Mouse (Mus musculus) left cerebral cortex, postnatal 10 days (tissue): ENCODE results near the gene Mast4. TPM values are rescaled to one million over a fixed set of nuclear protein-coding genes. Genes with fewer than 3 reads are reported as not detected.

Experiments
- DNase-seq, 2 experiments: peaks; one replicate each; pipeline ENCODE4 v3.0.0; 2021 to 2022; ENCODE audit warnings: low spot score in 2 of 2, mixed read lengths in 1 of 2; ENCODE audit errors: extremely low spot score in 1 of 2
- intact Hi-C: fragments of 180-260 bp; cut with DNase I; formaldehyde crosslinking; loops from one replicate; pipeline ENCODE4 v1.15.1; 2025
- total RNA-seq, 2 experiments: library from RNA; stranded (reverse); gene quantifications; 2 replicates each; pipeline ENCODE4 v1.2.3; 2021

The Mast4 gene
- total RNA-seq, 2 experiments from 2014 or later, result 32.6 to 35.0 TPM

DNA sequence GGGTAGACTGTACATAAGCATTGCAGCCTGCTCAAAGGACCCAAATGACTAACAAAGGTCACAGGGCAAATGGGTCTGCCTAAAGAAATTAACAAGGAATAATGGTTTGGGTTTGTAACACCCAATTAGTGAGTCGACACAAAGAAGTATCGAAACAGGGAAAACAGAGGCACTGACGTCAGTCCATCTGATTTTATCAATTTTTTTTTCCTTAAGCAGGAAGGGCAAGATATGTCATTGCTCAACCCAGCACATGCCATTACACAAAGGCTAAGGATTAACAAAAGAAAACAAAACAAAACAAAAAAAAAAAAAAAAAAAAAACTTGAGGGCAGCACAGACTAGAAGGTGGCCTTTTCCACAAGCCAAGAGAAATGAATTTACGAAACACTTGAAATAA lies 487.8 kb downstream of the Mast4 start:
- DNase-seq, result no peak
- intact Hi-C loops, result no loop called here

DNA sequence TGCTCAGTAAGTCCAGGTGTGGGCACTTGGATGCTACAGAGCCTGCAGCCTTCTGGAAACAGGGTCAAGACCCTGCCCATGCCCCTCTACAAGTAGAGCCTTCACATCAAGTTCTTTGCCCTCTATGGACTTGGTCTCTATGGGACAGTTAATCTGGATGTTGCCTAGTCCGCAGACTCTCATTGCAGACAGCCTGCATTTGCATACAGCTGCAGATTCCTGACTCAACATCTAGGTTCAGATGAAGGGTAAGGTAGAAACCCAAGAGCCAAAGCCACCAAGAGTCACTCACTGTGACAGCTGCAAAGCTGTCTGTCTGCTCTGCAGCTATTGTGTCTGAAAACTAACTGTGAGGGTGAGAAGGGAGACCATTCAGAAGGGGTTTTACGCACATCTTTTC lies 491.6 kb downstream of the Mast4 start:
- no peak for DNase-seq
- intact Hi-C loops, result no loop called here

DNA sequence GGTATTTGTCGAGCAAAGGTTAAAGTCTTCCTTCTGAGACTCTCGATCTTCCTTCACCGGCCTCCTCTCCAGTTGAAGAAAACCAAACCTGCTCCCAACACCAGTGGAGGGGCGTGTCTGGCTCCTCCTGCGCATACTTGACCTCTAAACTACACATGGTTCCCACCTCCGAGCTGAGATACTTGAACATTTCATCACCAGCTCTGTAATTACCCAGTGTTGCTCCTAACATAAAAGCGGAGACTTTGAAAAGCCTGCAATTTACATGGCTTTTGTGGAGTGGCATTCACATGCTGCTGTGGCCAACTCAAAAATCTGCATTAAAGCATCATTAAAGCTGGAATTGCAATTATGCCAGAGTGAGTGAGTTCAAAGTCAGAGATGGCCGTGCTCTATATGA lies 492.1 kb downstream of the Mast4 start:
- intact Hi-C loops, result no loop called here

DNA sequence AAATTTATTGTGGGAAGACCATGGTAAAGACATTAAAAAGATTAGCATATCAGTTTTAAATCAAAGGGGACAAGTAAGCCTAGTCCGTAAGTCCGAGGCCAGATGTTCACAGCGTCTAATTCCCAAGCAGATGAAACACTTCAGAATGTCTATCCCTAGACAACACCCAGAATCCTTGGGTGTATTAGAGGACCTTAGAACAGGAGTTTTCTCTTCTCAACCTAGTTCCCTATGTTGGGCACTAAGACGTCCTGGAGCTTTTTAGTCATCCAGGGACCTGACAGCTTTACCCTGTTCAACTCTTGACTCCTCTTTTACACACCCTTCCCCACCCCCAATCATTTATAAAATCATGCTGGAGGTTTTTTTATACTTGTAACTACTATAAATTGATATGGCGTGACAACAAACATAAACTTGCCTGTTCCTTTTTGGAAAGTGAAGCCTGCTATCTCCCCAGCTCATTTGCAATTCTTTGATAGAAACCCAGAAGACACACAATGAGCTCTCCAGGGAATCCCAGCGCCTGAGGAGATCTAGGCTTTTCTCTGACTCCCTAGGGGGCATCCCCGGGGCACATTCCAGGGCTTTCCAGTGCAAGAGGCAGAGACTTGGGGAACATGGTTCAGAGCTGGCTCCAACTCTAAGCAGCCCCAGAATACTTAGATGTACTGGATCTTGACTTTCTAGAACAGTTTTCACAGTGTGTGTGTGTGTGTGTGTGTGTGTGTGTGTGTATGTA lies 494.4 kb downstream of the Mast4 start:
- DNase-seq, result peak in 1 of 2 experiments; percentile 41
- intact Hi-C loops, result no loop called here

More for the DNA sequence above, 492.1 kb downstream of the Mast4 start:
- DNase-seq, result no peak

DNA sequence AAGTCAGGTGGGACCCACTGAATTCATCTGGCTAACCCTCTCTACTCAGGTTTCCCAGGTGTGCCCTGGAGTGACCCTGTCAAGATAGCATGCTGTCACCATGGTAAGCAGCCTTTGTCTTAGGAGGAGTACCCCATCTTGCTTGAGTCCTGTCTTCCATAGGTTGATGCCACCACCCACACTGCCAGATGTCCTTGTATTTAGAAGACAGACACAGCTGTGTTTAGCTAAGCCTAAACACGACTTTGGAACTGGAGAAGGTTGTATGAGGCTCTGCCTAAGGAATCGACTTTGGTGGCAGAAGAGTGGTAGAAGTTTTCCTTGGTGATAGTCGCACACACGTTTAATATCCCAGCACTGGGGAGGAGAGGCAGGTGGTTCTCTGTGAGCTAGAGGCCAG lies 496.9 kb downstream of the Mast4 start:
- no peak for DNase-seq
- intact Hi-C loops, result no loop called here

DNA sequence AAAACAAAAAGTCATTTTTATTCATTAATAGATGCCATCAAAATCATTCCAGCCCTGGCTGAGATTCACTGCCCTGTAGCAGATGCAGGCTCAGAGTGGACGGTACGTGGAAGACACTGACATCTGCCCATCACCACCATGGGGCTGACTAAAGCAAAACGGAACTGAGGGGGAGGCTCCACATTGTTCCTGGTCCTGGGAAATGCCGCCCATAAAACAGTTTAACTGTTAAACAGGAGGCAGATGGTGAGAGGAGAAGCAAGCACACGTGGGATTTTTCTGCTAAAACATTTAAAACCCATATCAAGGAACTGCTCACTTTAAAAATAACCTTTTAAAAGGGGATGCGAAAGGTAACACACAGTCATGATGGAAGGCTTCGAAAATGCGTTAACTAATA lies 499.0 kb downstream of the Mast4 start:
- intact Hi-C loops, result no loop called here
- no peak for DNase-seq

DNA sequence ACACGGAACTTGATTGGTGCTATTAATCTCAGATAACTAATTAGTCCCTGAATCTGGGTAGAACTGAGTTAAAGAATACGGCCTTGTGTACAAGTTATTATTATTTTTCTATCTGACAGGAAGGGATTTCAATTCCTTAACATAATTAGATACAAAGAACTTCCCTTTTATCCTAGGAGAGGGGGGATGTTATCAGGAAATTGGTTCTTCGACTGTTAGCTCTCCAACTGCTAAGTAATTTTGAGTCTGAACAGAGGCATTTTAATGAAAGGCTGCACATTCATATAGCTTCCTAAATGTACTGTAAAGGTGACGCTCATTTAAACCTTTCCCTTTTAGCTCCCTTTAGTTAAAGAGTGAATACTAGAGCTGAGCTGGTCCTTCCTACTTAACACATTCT lies 516.0 kb downstream of the Mast4 start:
- intact Hi-C loops, result no loop called here
- DNase-seq, result no peak

DNA sequence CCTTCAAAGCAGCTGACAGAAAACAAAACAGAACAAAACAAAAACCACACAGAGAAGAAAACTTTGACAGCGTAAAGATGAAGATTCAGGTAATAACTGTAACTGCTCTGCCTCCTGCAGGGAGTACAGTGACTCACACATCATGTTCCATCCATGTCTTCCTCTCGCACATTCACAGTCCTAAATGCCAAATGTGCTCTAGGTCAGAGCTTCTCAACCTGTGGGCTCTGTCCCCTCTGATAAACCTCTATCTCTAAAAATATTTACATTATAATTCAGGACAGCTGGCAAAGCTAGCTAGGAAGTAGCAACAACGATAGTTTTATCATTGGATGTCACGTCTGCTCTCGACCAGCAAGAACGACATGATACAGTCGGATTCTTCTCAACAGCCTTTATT lies 517.6 kb downstream of the Mast4 start:
- intact Hi-C loops, result no loop called here
- no peak for DNase-seq

DNA sequence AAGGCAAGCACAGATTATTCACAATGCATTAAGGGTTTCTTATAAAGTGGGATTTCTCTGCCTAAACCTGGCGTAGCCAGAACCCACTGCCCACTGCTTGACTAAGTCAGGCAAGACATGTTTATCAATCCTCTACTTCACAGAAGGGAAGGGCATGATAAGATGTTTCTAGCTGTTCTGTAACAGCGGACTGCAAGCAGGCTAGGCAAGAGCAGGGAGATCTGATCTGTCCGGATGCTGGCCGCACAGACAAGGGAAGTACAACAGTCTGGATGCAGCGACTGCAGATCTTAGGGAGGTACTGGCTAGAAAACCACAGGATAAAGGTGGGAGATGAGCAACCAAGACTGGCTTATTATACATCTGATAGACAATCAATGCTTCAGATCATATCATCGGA lies 519.1 kb downstream of the Mast4 start:
- no peak for DNase-seq
- intact Hi-C loops, result no loop called here

DNA sequence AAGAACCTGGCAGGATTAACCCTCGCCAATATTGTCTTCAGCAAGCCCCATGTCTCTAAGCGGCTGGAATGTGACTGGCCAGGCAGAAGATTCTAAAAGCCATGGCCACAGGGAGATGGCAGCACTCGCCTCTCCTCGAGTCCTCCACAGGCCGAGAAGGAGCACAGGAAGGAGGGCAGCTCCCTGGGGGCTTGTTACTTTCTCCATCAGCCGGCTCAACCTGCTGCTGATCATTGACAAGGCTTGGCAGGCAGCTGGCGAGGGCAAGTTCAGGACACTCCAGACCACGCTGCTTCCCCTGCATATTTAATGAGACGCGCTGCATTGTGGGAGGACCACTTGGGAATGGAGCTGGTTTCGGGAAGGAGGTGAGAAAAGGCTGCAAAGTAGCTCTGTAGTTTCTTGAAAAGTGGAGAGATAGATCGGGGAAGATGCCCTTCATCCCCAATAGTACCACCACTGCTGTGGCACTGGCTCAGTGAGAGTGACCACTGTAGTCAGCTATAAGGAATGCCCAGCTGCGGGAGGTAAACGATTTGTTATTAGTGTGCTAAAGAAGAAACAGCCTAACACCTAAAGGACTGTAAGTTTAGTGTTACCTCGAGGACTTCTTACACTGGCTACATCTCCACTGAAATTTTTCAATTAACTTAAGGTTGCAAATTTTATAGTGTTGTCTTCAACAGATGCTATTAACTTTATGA lies 523.0 kb downstream of the Mast4 start:
- intact Hi-C loops, result no loop called here
- DNase-seq, result peak; percentile 46 to 60

DNA sequence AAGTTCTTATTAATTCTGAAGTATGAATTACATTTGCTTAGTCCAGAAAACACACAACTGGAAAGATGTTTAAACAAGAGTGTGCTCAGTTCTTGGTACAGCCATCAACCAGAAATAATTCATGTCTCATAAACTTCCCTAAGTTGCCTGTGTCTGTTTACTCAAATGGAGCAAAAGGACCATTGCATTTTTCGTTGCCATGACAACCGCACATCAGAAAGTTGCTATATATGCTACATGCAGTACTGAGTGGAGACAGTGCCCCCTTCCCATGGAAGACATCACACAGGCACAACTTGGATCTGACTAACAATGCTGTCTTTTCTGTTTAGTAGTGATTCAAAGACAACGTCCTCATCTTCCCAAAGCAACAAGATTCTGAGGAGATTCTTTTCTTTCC lies 527.6 kb downstream of the Mast4 start:
- intact Hi-C loops, result no loop called here
- peak in 1 of 2 experiments; percentile 38 for DNase-seq

DNA sequence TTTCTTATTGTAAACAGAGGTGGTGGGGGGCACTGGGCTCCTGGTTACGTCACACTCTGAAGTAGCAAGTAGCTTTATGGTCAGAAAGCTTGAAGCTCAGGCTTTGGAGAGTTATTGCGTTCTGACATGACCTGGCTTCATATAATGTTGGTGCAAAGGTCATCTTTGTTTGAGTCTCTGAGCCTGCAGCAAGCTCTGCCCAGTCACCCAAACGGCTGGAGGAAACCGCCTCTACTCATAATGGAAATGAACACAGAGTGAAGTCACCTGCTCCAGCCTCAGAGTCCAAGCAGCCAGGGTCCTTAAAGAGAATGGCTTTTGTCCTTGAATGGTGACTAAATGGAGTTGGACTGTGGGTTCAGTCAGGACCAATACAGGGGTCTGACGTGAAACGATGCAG lies 529.1 kb downstream of the Mast4 start:
- no peak for DNase-seq
- intact Hi-C loops, result no loop called here

DNA sequence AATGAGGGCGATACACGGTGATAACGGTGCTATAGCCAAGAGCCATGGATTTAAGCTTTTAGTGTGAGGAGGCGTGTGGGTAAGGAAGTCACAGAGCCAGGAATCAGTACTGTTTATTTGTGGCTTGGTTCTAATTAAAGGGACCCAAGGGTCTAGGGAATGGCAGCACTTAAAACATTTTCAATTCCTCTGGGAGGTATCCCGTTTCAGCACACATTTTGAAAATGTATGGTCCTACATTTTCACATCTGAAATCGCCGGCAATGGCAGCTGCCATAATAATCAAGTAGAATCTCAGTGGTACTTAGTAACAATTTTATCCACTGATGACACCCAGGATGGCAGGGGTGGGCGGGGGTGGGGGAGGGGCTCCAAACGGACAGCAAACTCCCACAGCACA lies 531.1 kb downstream of the Mast4 start:
- no peak for DNase-seq
- intact Hi-C loops, result no loop called here

DNA sequence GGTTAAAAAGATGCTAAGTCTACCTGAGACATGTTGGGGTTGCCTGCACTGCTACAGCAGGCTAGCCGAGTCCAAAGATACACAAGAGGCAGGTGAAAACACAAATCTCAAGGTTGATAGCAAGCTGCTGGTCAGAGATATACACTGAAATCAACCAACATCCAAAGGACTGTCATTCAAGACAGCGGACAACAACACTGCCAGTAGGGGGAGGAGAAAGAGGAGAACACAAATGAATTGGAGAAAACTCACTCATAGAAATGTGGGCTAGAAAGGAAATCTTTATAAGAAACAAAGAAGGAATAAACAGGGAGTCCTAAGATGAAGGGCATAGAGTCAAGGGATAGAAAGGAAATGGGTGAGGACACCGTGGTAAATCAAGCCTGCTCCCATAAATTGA lies 542.1 kb downstream of the Mast4 start:
- intact Hi-C loops, result no loop called here
- no peak for DNase-seq

DNA sequence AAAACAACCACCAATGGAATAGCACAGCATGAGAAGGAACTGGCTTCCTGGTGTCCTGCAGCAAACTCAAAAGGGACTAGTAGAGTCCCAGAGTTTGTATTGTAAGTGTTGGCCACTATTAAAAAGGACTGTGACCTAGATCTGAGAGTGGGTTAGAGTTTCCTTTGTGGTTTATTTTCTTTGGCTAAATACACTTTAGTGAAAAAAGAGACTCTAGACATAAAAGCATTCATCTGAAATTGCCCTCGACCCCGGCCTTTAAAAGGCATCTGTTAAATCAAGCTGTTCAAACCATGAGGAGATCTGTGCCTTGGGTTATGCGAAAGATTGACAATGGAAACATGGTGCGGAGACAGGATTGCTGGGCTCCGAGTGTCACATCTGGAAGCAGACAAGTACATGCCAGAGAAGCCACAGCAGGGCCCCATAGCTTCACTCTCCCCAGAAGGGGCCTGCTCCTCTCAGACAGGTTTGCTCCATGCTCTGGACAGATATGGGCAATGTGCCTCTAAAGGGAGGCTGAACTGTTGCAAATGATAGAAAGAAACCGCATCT lies 543.6 kb downstream of the Mast4 start:
- intact Hi-C loops, result no loop called here
- peak in 1 of 2 experiments; percentile 39 for DNase-seq

DNA sequence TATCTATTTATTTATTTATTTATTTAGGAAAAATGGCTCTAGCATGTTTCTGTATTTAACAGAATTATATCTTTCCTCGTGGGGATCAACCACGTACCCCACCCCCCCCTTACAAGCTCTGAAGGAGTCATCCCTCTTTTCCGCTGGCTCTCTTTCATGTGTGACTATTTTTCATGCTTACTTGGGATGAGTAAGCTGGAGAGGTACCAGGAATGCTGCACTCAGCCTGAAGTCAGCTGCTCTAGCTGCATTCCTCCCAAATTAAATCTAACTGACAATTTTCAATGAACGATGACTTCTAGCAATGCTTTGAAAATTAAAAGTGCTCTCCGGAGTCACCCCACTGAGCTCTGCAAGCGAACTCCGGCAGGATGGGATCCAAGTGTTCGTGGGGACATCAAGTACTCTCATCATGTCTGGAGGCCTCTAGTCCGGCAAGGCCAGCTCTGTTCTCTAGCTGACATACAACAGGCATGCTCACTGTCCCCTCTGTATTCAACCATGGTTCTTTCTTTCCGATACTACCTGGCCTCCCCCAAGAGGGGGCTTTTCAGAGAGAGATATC lies 547.5 kb downstream of the Mast4 start:
- intact Hi-C loops, result no loop called here
- no peak for DNase-seq

DNA sequence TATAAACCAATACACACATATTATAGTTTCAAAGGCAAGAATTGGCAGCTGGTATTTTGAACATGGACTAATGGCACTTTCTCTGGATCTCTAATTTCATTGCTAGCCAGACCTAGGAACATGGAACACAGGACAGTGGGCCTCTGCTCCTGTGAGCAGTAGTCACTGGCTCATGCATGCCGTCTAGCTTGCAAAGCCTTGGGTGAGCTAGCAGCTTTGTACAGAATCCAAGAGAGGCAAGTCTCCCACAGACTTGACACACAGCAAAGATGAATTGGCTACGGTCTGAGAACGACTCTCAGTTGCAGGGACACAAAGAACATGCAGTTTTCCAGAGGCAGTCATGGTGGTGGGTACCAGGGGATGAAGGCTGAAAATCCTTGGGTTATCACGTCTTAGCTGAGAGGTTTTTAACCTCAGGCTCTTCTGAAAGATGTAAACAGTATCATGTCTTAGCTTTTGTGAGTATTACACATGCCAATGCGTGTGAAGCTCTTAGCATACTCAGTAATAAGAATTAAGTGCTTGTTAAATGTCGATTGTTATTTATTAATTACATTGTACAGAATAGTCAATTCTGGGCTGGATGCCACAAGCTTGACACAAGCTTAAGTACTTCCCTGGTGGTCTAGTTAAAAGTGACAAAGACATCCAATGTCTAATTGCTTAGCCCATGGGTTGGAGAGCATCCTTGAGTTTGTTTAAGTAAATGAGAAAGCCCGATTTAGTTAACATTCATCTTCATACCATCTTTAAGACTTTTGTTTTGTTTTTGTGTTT lies 550.6 kb downstream of the Mast4 start:
- DNase-seq, result no peak
- intact Hi-C loops, result no loop called here

DNA sequence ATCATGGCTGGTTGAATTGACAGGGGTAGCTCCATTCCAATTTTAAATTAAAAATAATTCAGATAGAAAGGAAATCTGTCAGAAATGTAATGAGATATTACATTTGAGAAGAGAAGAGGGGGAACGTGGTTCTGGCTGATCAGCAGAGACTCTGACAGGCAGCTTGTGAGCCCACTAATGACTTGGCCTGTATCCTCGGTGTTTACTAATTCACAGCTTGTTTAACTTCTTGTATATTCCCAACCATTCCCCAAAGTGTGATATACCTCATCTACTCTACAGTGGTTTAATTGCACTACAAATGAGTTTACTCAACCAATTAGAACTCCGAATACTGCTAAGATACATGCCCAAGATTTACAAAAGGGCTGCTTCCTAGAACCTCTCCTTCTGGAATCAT lies 555.0 kb downstream of the Mast4 start:
- no peak for DNase-seq
- intact Hi-C loops, result no loop called here

DNA sequence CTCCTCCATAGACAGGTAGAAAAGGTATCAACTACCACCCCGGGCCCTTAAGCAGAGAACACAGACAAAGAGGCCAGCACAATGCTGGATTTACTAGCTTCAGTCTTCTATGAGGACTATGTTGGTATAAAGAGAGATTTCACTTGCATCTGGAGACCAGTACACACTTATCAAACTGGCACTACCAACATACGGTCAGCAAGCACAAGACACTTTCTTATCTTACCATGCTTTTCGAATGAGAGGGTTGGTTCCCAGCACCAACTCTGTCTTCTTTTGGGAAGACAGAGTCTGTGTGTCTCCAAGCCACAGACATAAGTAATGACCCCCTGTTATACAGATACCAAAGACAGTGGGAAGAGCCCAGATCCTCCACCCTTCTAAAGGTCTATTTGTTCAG lies 555.4 kb downstream of the Mast4 start:
- no peak for DNase-seq

More for the DNA sequence above, 555.4 kb downstream of the Mast4 start:
- intact Hi-C loops, result no loop called here
